Comparison of ENCODE assay signal across 9 mouse cellular contexts in genomic region chr16:44558471-44559329, GRCm38 (mm10). TPM values are rescaled to one million over a fixed set of nuclear protein-coding genes. Genes with fewer than 3 reads are reported as not detected.
DNase-seq lines count a peak whose midpoint lies in the region; ATAC-seq lines count a peak whose summit lies in the region.
"Had no signal": no experiment of that assay in that cellular context is flagged by ENCODE, and none has a peak within 500 bp of the region (broad histone marks: within the 10 kb centered on the region; RNA-seq: fewer than 3 reads in every experiment).

Gene Boc, minus strand, starts transcription at chr16:44558897.

- no peaks in the 10 kb centered on the region for H3K36me3 ChIP-seq in heart, embryonic 12.5 days
- peaks cover under 1% of the 10 kb centered on the region; the same call in 1 of the 2 replicates for H3K36me3 ChIP-seq in kidney, embryonic 15.5 days
- no peaks in the 10 kb centered on the region for H3K36me3 ChIP-seq in liver, embryonic 11.5 days (ENCODE audit: control insufficient read depth, insufficient read depth, low read length)

- no peaks in the 10 kb centered on the region for H3K27me3 ChIP-seq in heart, embryonic 12.5 days (replicated peaks)
- no peaks in the 10 kb centered on the region for H3K27me3 ChIP-seq in kidney, embryonic 15.5 days
- H3K27me3 ChIP-seq in liver, embryonic 11.5 days (replicated peaks; ENCODE audit: control insufficient read depth, insufficient read depth, low read length): peaks cover 38% of the 10 kb centered on the region
- H3K27me3 ChIP-seq: CH12.LX had no signal

- peaks cover 6% of the 10 kb centered on the region for H3K4me1 ChIP-seq in heart, embryonic 12.5 days (replicated peaks)
- H3K4me1 ChIP-seq in kidney, embryonic 15.5 days: peaks cover 42% of the 10 kb centered on the region
- H3K4me1 ChIP-seq in liver, embryonic 11.5 days (replicated peaks; ENCODE audit: control insufficient read depth, insufficient read depth, low read length): no peaks in the 10 kb centered on the region

- ATAC-seq in heart, embryonic 12.5 days (ENCODE audit: insufficient number of reproducible peaks, low FRiP score): peak; percentile 63
- ATAC-seq in kidney, embryonic 15.5 days (replicated peaks; ENCODE audit: low FRiP score): peak; percentile 76
- ATAC-seq in liver, embryonic 11.5 days (replicated peaks; ENCODE audit: low FRiP score): 0 out of 2 replicates have a peak, but pooled peaks have one; percentile 34
- ATAC-seq in monocyte, adult 5-6 weeks (replicated peaks; ENCODE audit: insufficient number of reproducible peaks, low FRiP score, low TSS enrichment, poor library complexity, severe bottlenecking): peak; percentile 50; the same call in 1 of the 2 replicates

- peak within 1 kb of the TSS; percentile 85 for H3K4me2 ChIP-seq in heart, embryonic 12.5 days
- H3K4me2 ChIP-seq in kidney, embryonic 15.5 days: peak within 1 kb of the TSS; percentile 79
- peak within 1 kb of the TSS; percentile 88 for H3K4me2 ChIP-seq in liver, embryonic 11.5 days

- H3K9me3 ChIP-seq in heart, embryonic 12.5 days (replicated peaks): no peaks in the 10 kb centered on the region
- H3K9me3 ChIP-seq in kidney, embryonic 15.5 days (replicated peaks): no peaks in the 10 kb centered on the region
- H3K9me3 ChIP-seq in liver, embryonic 11.5 days (ENCODE audit: control insufficient read depth, low read length): no peaks in the 10 kb centered on the region

- H3K27ac ChIP-seq in heart, embryonic 12.5 days (ENCODE audit: poor library complexity, severe bottlenecking): peak within 1 kb of the TSS; percentile 85
- peak within 1 kb of the TSS; percentile 97 for H3K27ac ChIP-seq in kidney, embryonic 15.5 days
- H3K27ac ChIP-seq in liver, embryonic 11.5 days (ENCODE audit: low read depth, low read length): no peak within 1 kb of the TSS

- WGBS in heart, embryonic 12.5 days: under 1% methylated on average over 45 of the region's 46 CpGs
- under 1% methylated on average over 45 of the region's 46 CpGs for WGBS in kidney, embryonic 15.5 days
- under 1% methylated on average over 45 of the region's 46 CpGs for WGBS in liver, embryonic 11.5 days

- H3K4me3 ChIP-seq in heart, embryonic 12.5 days: peak within 1 kb of the TSS; percentile 63
- H3K4me3 ChIP-seq in kidney, embryonic 15.5 days (replicated peaks): peak within 1 kb of the TSS; percentile 71
- peak within 1 kb of the TSS; percentile 62 for H3K4me3 ChIP-seq in liver, embryonic 11.5 days (ENCODE audit: low read depth, low read length)

- peak within 1 kb of the TSS; percentile 87 for H3K9ac ChIP-seq in heart, embryonic 12.5 days
- H3K9ac ChIP-seq in kidney, embryonic 15.5 days: peak within 1 kb of the TSS; percentile 92
- peak within 1 kb of the TSS; percentile 63 for H3K9ac ChIP-seq in liver, embryonic 11.5 days (ENCODE audit: low read depth, low read length)

- DNase-seq in spleen, postnatal 36 days (ENCODE audit: low spot score in 2 of 2): peak; percentile 6
- no peak for DNase-seq in spleen, postnatal 4 days (ENCODE audit: low spot score in 2 of 2)
- peak; percentile 68 for DNase-seq in fibroblast of lung, adult 2 months (ENCODE audit: low read depth)
- DNase-seq in liver, embryonic 11.5 days (ENCODE audit: low spot score): no peak
- peak; percentile 54 for DNase-seq in telencephalon, adult 2 months (ENCODE audit: low read depth, low spot score)

RNA-seq across cellular contexts. Expression of gene Boc, which starts in this region (rescaled TPM):
- 7.9 and 9.3 TPM in 2 replicates for polyA plus RNA-seq in heart, embryonic 12.5 days (2016; fragmentation: Nextera tagmentation; extraction: Ambion mirVana)
- 19.1 and 24.2 TPM in 2 replicates for polyA plus RNA-seq in kidney, embryonic 15.5 days (2015; fragmentation: Nextera tagmentation; extraction: Ambion mirVana)
- 3.6 and 4.7 TPM in 2 replicates for polyA plus RNA-seq in liver, embryonic 11.5 days (2014; fragmentation: Nextera tagmentation; extraction: Ambion mirVana)
- total RNA-seq in monocyte, adult 5-6 weeks (2017): not detected in 3 replicates

Comparison
In these comparisons a context has a peak if more than half of its experiments do, and no peak if none do; other contexts are left out.
1. DNase-seq: peak in spleen, postnatal 36 days (2 of 2), fibroblast of lung, adult 2 months (single experiment) and telencephalon, adult 2 months (single experiment); none in spleen, postnatal 4 days (0 of 2) and liver, embryonic 11.5 days (single experiment).
2. Peak in ATAC-seq in monocyte, adult 5-6 weeks; RNA of the gene not detected or under 1 TPM.
3. Peak in every context shown above with its lines, with median percentiles within 50 percentile points of each other: ATAC-seq, H3K4me2 ChIP-seq, H3K4me3 ChIP-seq and H3K9ac ChIP-seq.